Mouse (Mus musculus) right cerebral cortex, postnatal 10 days (tissue): ENCODE results near the gene Dcun1d2.

ENCODE experiments used
- DNase-seq, 2 experiments: peaks; one replicate each; pipeline ENCODE4 v3.0.0; 2021; ENCODE audit warnings: low spot score in 2 of 2

Gene Dcun1d2

DNA sequence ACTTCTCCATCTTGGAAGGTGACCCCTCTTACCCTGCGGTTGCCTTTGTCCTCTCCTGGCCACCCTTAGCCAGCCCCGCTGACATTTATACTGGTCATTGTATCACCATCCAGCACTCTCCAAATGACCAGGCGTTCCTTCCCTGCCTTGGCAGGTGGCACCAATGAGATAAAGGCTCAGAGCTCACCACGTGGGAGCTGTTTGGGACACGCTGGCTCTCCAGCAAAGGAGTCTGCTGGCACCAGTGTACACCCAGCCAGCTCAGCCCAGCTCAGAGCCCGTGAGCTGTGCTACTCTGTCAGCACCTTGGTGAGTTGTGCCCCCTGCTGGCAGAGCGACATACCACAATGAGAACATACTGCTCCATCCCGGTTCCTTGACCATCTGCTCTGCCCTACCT, 33.9 kb downstream of the Dcun1d2 start, which contains the start of gene Adprhl1:
Gene Adprhl1 (minus strand): TSS at position 144 of the 400 bp plus-strand sequence.
- peak; percentile 85 to 86 for DNase-seq

DNA sequence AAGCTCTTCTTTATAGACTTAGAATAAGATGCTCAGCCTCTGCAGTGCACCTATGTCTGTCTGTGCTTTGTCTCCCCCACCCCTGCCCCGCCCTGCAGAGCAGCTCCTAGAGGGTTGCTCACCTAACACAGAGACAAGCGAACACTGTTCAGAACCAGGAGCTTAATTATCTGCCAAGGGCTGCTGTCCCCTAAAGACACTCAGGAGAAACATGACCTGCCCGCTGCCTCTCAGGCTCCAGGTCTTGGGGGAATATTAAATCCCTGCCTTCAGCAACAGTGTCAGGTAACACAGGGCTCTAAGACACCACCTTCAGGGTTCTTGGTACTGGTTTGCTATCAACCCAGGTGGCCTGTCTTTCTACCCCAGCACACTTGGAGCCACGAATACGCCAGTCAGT, 34.5 kb downstream of the Dcun1d2 start:
- DNase-seq, result no peak

DNA sequence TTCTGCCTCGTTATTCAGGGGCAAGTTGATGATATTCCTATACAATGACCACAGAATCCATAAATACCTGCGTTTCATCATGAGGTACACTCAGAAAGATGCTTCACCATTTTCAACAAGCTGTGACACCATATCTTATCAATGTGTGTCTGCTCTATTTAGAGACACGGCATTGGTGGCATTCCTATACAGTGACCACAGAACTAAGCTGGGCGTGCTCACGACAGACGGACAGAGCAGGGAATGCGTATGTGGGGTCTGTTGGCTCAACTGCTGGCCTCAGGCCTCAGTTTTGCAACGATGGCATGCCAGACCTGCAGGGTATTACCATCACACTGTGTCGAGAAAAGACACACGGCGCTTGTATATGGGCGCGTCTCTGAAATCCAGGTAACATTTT, 35.1 kb downstream of the Dcun1d2 start:
- no peak for DNase-seq

DNA sequence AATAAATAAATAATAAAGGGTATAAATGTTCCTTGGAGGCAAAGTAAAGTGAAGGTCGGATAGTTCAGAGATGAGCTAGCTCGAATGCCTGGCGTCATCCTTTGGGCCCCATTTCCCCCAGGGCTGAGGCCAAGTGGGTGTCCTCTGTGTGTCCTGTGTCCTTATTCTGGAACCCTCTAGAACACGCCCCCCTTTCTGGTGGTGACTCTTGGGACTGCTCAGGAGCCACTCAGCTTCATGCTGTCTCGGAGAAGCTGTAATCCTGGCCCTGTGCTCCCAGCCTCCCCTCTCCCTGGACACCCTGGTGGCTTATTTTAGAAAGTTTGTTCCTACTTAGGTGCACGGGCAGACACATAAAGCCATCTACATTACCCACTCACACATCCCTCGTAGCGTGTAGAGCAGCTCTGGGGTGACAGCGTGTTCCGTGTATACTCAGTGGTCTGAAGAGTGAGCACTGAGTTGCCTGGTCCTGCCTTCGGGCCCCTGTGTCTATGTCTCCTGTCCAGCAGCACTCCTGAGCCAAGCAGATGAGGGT, 43.5 kb downstream of the Dcun1d2 start:
- DNase-seq, result no peak

- no peak for DNase-seq
These were observed 44.7 kb downstream of the Dcun1d2 start for GRCm38 (mm10) chr8:13242985-13243870.

DNA sequence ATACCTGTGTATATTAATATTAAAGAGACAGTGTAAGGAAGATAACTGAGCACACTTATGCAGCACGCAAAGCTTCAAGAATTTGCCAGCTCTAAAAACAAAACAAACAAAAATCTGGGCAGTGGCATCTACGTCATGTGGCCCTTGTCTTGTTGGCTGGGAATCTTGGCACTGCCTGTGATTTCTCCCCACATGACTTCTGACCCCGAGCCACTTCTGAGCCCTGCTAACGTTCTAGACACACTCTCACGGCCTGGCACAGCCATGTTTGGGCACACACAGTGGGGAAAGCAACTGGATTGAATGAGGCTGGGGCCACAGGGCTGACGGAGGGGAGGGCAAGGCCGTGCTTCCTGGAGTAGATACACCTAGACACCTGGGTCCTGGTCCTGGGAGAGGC, 47.2 kb downstream of the Dcun1d2 start:
- DNase-seq, result no peak

- DNase-seq, result no peak
These were observed 47.9 kb downstream of the Dcun1d2 start for GRCm38 (mm10) chr8:13240055-13240454.

DNA sequence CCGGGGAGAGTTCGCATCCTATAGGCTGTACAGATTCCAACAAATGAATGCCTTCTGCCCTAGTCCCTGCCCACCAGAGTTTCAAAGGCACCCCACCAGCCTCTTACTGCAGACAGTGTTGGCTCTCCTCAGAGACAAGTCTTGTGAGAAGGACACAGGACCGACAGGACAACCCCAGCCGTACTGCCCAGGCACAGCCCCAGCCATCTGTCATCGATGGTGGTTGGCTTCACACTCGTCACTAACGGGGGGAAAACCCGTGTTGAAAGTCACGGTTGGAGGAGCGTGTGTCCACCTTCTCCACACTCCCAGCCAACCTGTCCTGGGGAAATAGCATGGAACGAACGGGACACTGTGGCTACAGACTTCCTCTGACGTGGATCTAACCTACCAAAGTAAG, 53.1 kb downstream of the Dcun1d2 start:
- no peak for DNase-seq

DNA sequence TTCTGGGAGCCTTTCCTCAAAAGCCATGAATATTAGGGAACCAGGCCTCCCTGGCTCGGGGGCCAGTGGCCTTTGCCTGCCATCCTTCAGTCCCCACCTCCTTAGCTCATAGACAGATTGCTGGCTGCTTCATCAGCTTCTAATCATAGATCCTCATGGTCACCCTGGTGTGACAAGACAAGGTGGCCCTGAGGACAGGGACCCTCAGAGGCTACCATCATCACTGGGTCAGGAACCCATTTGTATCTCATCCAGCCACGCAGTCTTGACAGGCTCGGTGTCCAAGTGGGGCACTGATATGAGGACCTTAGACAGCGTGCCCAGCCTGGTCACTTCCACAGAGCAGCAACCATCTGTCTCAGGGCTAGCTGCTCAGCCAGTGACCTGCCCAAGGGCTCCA, 57.5 kb downstream of the Dcun1d2 start:
- DNase-seq, result no peak

DNA sequence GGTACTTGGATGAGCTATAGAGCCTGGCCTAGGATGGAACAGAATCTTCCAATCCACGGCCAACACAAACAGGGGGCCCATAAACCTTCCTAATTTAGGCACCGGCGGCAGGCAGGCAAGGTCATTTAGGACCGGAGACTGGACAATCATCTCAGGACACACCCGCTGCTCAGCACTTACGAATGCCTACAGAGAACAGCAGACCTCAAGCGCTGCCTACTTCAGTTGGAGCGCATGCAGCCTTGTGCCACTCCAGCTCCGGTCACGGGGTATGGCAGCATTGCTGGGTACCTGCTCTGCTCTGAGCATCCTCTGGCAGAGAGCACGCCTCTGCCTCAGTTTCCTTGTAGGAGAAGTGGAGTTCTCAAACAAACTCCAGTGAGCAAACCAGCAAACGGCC, 58.1 kb downstream of the Dcun1d2 start:
- DNase-seq, result no peak

DNA sequence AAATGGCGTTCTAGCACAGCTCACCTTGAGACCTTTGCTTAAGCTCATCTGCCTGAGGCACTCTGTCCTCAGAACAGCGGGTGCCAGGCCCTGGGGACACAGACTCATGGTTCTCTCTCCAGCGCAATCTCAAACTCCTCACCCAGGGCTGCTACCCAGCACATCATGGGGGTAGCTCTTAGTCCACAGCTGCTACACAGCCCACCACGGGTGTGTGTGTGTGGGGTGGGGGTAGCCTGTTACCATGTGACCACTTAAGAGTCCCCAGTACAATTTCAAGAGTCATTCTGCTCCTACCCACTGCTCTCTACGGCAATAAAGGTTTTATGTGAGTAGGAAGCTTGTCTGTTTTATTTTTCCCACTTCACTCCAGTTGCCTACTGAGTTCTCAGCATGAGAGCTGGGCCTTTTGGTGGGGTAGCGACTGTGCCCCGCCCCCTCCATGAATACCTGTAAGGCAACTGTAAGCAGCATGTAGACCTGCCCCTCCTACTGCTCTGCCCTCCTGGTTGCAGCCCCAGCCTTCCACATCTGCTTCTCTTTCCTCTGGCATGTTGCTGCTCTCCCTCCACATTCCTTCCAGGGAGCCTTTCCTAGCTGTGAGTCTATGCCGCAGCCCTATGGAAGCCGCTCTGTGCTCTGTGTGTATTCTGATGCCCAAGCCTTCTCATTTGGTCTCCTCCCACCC, 58.9 kb downstream of the Dcun1d2 start:
- DNase-seq, result no peak

DNA sequence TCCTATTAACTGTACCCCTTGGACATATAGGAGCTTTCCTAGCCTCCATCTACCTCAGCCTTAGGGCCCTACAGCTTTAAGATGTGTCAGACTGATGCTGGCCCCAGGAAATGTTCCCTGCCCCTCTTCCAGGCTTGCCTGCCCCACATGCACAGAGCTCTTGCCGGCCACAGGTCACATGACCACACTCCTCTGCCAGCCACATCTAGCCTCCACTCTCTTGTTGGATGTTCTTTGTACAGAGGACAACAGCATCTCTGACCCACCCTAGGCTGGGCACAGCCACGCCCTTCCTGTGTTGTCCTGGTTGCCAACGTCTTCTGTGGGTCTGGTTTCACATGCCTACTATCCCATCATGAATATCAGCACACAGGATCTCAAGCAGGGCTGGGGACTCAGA, 60.7 kb downstream of the Dcun1d2 start:
- no peak for DNase-seq

DNA sequence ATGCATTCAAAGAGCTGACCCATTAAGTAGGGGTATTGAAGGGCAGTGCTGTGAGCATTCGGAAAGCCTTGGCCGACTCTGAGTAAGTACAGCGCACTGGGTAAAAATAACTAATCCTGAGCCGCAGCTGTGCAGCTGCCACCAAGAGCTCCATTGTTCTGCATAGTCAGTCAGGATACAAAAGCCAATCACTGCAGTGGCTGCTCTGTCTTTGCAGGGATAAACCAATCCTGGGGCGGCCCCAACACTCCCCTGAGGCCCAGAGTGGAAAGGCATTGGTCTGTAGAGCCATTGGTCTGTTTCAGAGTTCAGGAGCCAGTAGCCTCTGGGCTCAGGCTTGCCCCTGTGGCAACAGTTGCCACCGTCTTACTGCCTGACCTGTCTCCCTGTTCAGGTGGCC, 61.6 kb downstream of the Dcun1d2 start:
- peak; percentile 43 to 58 for DNase-seq

DNA sequence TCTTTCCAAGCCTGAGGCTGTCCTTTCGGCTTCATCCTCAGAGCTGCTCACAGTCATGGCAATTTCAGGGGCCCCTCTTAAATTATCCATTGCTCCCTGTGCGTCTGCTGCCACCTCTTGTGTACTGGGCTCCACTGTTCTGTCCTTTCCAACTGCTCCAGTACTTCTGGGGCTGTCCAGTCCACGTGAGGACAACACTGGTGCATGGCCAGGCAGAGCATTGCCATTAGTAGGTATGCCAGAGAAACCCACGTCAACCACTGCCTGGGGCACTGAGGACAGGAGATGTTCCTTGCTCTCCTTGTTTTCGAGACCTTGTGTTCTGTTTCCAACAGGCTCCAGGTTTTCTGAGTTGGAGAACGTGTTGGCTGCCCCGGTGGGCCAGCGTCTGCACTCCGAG, 63.5 kb downstream of the Dcun1d2 start:
- no peak for DNase-seq

DNA sequence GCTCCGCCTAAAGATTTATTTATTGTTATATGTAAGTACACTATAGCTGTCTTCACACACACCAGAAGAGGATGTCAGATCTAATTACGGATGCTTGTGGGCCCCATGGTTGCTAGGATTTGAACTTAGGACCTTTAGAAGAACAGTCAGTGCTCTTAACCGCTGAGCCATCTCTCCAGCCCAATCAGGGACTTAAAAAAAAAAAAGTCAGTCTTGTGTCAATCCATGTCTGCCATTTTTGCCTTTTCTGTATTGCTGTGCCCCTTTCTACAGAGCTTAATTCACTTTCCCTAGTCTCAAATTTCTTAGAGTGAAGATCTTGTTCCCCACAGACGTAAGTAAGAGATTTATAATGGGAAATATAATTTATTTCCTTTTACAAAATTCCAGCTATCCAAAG, 69.5 kb downstream of the Dcun1d2 start:
- DNase-seq, result no peak

GRCm38 (mm10) chr8:13217986-13218385, 69.9 kb downstream of the Dcun1d2 start:
- no peak for DNase-seq

- no peak for DNase-seq
These were observed 70.8 kb downstream of the Dcun1d2 start for GRCm38 (mm10) chr8:13217093-13217492.

DNA sequence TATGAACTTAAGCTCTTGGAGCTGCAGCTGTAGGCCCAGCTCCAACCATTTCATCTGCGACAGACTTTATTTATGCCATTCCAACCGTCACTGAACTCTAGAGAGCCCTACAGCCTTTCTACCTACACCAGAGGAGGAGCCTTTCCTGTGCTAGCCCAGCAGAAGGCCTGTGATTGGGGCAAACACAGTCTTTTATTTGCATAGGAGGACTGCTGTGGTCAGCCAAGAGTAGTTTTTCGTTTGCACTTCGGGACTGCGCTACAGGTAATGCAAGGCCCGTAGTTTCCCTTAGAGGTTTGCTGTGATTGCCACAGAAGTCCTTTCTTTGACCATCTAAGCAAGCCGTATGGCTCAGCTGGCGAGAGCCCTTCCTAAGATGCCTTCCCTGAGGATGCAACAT, 71.5 kb downstream of the Dcun1d2 start:
- DNase-seq, result no peak

- DNase-seq, result peak; percentile 87 to 91
These were observed 74.3 kb downstream of the Dcun1d2 start for GRCm38 (mm10) chr8:13213479-13214268.

GRCm38 (mm10) chr8:13209770-13210169, 78.2 kb downstream of the Dcun1d2 start:
- DNase-seq, result no peak

DNA sequence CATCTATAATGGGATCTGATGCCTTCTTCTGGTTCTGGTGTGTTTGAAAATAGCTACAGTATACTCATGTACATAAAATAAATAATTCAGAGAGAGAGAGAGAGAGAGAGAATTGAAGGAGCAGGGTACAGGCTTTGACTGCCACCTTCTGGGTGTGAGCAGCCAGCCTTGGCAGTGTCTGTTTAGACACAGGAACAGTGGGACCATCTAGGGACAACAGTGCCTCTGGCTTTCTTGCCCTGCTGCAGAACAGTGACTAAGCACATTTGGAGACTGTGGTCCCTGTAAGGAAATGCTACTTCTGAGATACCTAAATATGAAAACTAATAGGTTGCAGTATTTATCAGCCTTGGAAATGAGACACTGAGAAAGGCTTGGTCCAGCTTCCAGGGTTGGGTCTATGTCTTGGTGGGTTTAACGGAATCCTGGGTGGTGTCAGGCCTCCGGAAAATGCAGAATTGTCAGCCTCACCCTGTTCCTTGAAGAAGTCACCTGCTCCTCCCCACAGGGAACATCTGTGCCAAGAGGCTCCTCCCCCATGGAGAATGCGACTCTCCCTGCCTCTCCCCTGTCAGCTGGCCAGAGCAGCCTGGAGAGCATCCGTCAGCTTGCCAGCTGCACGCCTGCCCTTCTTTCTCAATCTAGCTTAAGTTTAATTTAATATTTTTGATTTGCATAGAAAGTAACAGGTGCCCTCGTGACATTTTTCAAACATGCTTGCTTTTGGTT, 79.1 kb downstream of the Dcun1d2 start:
- no peak for DNase-seq
